Mouse (Mus musculus) embryo, embryonic 10 days (tissue): Measurements from ENCODE around the gene Nhsl2.
"Not testable (repeated sequence)": the region's sequence is repeated elsewhere in the genome, so short reads cannot be mapped to it uniquely, and the experiment has no call there.

Experiments used
- DNase-seq: peaks from one replicate; pipeline ENCODE4 v3.0.0-alpha.2; 2015; ENCODE audit warnings: low spot score

Nhsl2 gene

GRCm38 (mm10) chrX:102082340-102082739 is 233.2 kb downstream of the Nhsl2 start:
- no peak for DNase-seq

GRCm38 (mm10) chrX:102085798-102086443 is 236.7 kb downstream of the Nhsl2 start:
- DNase-seq, result no peak

- no peak for DNase-seq
Measured at GRCm38 (mm10) chrX:102090605-102091004, 241.4 kb downstream of the Nhsl2 start.

DNA sequence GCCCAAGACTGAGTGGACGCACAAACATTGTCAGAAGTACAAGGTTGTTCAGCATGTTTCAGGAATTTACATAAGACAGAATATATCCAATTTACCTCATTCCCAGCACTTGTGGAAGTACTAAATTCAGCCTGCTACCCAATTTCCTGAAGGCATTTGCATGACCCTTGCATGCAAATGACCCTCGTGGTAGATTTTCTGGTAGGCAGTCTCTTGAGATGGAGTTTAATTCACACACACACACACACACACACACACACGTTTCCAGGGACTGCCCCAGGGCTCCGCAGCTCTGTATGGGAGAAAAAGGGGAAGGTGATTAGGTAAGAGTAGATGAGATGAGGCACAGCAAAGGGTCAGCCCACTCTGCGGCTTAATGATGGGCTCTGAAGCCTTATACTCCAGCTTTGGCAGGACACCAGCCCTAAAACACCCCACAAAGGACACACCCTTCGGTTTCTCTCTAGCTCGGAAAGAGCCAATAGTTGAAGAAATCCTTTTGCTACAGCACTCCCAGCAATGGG is 245.3 kb downstream of the Nhsl2 start:
- no peak for DNase-seq

DNA sequence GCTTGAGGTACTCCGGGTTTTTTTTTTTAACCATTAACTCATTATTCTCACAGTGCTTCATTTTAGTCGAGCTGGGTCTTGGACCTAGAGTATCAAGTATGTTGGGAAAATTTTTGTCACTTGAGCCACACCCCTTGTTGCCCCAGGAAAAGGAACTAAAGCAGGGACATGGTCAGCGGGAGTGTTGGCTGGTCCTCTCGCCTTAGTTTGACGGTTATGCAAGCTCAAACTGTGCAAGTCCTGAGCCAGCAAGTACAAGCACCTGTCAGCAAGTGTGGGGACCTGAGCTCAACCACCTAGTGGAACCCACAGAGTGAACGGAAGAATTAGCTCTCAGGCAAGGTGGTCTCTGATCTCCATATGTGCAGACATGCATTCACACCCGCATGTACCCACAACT is 252.7 kb downstream of the Nhsl2 start:
- no peak for DNase-seq

GRCm38 (mm10) chrX:102103830-102104229 is 254.6 kb downstream of the Nhsl2 start:
- not testable (repeated sequence) for DNase-seq

DNA sequence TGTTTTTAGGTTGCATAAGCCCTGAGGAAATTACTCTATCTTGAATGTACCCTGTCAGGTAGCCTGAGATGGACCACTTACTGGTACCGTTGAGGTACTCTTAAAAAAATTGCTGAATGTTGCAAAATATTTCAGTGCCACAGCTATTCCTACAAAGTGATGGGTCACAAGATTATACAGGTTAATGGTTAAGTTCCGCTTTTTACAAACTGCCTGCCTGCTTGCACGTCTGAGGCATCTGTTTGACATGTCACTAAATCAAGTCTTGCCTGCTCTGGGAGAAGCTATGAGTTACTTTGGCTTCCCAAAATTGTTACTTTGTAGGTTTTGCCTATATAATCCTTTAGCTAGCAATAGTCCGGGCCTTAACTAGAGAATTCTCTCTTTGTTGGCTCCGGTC is 260.2 kb downstream of the Nhsl2 start:
- not testable (repeated sequence) for DNase-seq

GRCm38 (mm10) chrX:102115676-102116075 is 266.5 kb downstream of the Nhsl2 start:
- DNase-seq, result peak; percentile 20

DNA sequence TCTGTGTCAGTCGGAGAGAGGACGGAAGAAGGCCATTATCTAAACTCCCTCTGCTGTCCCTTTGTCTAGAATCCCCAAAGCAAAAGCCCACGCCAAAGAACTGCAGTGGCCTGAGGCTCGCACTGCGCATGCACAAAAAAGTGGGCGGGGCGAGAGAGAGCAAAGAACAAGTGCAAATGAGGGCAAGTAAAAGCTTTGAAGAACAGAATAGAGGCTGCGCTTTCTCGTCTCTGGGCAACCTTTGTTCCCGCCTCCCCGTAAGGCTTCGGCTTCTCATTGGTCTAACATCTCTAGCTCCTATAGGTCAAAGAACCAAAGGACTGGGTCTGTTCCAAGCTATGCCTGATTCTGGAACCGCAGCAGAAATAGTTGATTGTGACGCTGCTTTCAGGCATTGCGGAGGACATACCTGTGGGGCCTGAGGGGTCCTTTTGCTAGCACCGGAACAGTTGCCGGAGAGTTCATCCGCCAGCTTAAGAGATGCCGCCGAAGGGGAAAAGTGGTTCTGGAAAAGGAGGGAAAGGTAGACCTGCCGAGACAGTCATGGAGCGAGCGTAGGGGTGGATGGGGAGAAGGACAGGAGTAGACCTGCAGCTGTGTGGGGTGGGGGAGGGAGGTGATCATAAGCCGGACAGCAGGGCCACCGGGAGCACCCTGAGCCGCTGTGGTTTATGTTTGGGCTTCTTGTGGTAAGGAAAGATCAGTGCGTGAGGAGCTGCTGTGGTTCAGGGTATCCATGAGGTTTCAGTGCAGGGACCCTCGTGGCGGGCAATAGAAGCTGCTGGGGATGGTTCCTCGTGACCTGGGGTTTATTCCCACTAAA is 270.1 kb downstream of the Nhsl2 start, which contains the start of gene Pin4:
Gene Pin4, plus strand, starts transcription at position 406 of the 823 bp plus-strand sequence.
- peak; percentile 96 for DNase-seq

DNA sequence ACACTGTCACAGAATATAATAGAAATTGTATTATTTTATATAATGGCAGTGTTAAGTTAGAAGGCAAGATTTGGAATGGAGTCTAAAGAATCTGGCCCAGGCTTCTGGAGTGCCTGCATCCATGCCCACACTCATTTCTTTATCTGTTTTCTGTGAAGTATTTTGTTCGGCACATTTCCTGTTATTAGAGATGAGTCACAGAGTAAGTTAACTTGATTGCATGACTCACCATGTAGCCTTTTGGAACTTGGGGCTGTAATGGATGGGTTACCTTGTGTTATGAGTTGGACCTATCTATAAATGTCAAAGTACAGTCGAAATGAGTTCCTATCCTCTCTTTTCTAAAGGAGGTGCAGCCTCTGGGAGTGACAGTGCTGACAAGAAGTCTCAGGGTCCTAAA is 272.1 kb downstream of the Nhsl2 start:
- no peak for DNase-seq

DNA sequence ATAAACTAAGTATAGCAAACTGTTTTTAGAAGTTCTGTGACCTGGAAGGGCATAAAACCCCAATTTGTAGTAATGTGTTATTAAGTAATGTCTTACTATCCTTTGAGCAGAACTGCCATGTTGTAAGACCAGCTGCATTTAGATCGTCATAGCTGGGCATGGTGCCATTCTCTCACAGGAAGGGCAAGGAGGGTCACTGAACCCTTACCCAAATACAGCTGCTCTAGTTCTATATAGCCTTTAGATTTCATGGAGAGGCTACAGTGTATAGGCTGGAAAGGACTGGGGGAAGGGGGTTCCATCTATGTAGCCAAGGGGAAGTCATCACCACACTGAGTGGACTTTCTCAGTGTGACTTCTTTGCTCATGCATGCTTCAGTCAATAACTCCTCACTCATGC is 292.0 kb downstream of the Nhsl2 start:
- no peak for DNase-seq
